Mouse (Mus musculus) limb, embryonic 11.5 days (tissue): ENCODE results near the gene Mymk. TPM values are rescaled to one million over a fixed set of nuclear protein-coding genes. Genes with fewer than 3 reads are reported as not detected.

ENCODE experiments used
- ATAC-seq: fragments of 200-750 bp; cut with Nextera tagmentation; 2 replicates; pipeline ENCODE4 v1.8.0; 2017; ENCODE audit warnings: low read depth; ENCODE audit not compliant: insufficient number of reproducible peaks, low FRiP score, low TSS enrichment
- DNase-seq: peaks from one replicate; pipeline ENCODE4 v3.0.0-alpha.2; 2015; ENCODE audit warnings: low spot score
- H3K27ac ChIP-seq: fragments of 300-500 bp; sonication (generic); replicated peaks from 2 replicates; pipeline ENCODE4 v1.5.1; 2014; ENCODE audit warnings: low read depth, mild to moderate bottlenecking, low read length
- H3K27me3 ChIP-seq: fragments of 300-500 bp; sonication (generic); 2 replicates; pipeline ENCODE4 v1.6.1; 2014; ENCODE audit warnings: mild to moderate bottlenecking, low read length, mixed read lengths; ENCODE audit not compliant: control insufficient read depth, insufficient read depth
- H3K36me3 ChIP-seq: fragments of 300-500 bp; sonication (generic); 2 replicates; pipeline ENCODE4 v1.6.1; 2014; ENCODE audit warnings: mild to moderate bottlenecking, low read length, moderate library complexity, mixed read lengths; ENCODE audit not compliant: control insufficient read depth, insufficient read depth
- H3K4me1 ChIP-seq: fragments of 300-500 bp; sonication (generic); 2 replicates; pipeline ENCODE4 v1.6.1; 2014; ENCODE audit warnings: low read length, mixed read lengths; ENCODE audit not compliant: control insufficient read depth, insufficient read depth
- H3K4me2 ChIP-seq: fragments of 300-500 bp; sonication (generic); 2 replicates; pipeline ENCODE4 v1.6.1; 2014; ENCODE audit warnings: low read depth, mild to moderate bottlenecking, moderate library complexity; ENCODE audit not compliant: severe bottlenecking
- H3K4me3 ChIP-seq: fragments of 300-500 bp; sonication (generic); 2 replicates; pipeline ENCODE4 v1.5.1; 2014; ENCODE audit warnings: low read depth, low read length
- H3K9ac ChIP-seq: fragments of 300-500 bp; sonication (generic); 2 replicates; pipeline ENCODE4 v1.6.1; 2014; ENCODE audit warnings: mild to moderate bottlenecking, low read length
- H3K9me3 ChIP-seq: fragments of 300-500 bp; sonication (generic); 2 replicates; pipeline ENCODE4 v1.6.1; 2016; ENCODE audit warnings: low read length; ENCODE audit not compliant: control insufficient read depth
- WGBS: fragments of 180-500 bp; shearing (Covaris S2); extraction: QIAGEN DNeasy Blood & Tissue Kit; methylation state at CpG from one replicate; pipeline ENCODE4 v1.1.7; 2014; 5-methylcytosine and 5-hydroxymethylcytosine counted together
- polyA plus RNA-seq: library from polyadenylated mRNA; unstranded; fragments of >200 nt; fragmentation: Nextera tagmentation; extraction: Ambion mirVana; gene quantifications from 2 replicates; pipeline ENCODE4 v1.2.1, GENCODE M21; 2014

Mymk gene
- polyA plus RNA-seq, 1 experiment from 2014 or later = 6.2 TPM

DNA sequence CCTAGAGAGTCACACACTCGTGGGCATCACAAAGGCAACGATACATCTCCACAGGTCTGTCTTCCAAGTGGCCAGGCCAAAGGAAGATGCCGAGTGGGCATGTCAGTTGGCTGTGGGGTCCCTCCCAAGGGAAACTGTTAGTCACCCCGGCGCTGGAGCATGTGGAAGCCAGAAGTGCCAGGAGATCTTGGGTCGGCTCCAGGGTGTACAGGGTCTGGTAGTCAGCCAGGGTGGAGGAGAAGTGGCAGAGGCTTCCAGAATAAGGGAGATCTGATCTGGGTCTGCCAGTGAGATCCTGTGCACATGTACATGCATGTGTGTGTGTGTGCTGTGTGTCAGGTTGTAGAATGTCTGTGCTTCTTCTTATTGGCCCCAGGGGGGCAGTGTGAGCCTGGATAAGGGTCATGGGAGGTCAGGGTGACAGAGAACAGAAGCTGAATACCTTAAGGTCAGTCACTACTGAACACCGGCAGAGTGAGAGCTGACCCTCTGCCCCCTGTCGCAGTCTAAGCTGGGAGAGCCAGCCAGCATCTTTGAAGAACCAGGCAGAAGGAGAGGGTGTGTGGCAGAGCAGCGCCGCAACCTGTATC, 5.8 kb upstream of the Mymk start:
- ATAC-seq = no peak
- no peak overlapping the region for H3K4me3 ChIP-seq
- H3K4me1 ChIP-seq = peaks cover 44% of the 10 kb centered on the region
- no peaks in the 10 kb centered on the region for H3K9me3 ChIP-seq
- H3K27me3 ChIP-seq = no peaks in the 10 kb centered on the region
- H3K36me3 ChIP-seq = no peaks in the 10 kb centered on the region
- no peak overlapping the region for H3K4me2 ChIP-seq
- no peak for DNase-seq
- H3K9ac ChIP-seq = no peak overlapping the region
- H3K27ac ChIP-seq = 0 out of 2 replicates have a peak overlapping the region, but pooled peaks have one; percentile 4
- WGBS = 62% methylated on average over 10 of the region's 10 CpGs

DNA sequence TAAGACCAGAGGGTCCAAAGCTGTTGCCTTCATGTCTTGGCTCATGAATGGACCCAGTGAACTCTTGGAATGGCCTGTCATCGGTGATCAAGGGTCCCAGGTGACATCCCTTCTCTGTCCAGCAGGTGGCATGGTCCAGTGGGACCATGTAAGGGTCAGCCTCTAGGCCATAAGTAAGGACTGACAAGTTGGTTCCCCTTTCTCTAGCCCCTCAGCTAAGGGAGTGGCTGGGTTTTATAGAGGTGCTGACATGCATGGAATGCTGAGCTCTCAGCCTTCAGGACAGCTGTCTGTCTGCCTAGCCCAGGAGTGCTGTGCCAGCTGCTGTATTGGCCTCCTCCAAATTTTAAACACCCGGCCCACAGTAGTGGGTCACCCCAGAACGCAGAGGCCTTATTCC, 3.5 kb upstream of the Mymk start:
- Histone ChIP-seq H3K27ac (no peak overlapping the region), H3K9ac (no peak overlapping the region), H3K36me3 (no peaks in the 10 kb centered on the region), H3K9me3 (no peaks in the 10 kb centered on the region), H3K4me1 (peaks cover 56% of the 10 kb centered on the region), H3K4me2 (no peak overlapping the region), H3K27me3 (no peaks in the 10 kb centered on the region), H3K4me3 (no peak overlapping the region)
- ATAC-seq (no peak), DNase-seq (peak; percentile 67)
- WGBS = 57% methylated on average over 3 of the region's 3 CpGs

DNA sequence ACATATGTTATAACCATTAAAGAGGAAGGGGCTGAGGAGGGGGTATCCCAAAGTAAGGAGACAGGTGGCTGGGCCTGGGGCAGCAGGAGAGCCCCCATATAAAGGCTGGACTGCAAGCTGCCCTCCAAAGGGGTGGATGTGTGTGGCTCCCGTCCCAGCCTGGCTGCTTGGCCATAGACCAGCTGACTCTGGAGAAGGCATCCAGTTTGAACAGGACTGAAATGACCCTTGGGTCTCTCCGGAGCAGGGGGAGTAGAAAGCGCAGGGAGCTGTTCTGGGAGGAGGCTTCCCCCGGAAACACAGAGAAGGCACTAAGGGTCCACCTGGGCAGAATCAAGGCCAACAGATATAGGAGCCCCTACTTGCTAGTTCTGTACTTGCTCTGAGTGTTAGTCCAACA, 2.8 kb upstream of the Mymk start:
- WGBS = 78% methylated on average over 4 of the region's 4 CpGs
- Histone ChIP-seq H3K4me1 (peaks cover 50% of the 10 kb centered on the region), H3K36me3 (no peaks in the 10 kb centered on the region), H3K27me3 (no peaks in the 10 kb centered on the region), H3K4me2 (no peak overlapping the region), H3K9ac (no peak overlapping the region), H3K4me3 (no peak overlapping the region), H3K27ac (no peak overlapping the region; the same call in 1 of the 2 replicates), H3K9me3 (no peaks in the 10 kb centered on the region)
- no peak for DNase-seq
- ATAC-seq = no peak

DNA sequence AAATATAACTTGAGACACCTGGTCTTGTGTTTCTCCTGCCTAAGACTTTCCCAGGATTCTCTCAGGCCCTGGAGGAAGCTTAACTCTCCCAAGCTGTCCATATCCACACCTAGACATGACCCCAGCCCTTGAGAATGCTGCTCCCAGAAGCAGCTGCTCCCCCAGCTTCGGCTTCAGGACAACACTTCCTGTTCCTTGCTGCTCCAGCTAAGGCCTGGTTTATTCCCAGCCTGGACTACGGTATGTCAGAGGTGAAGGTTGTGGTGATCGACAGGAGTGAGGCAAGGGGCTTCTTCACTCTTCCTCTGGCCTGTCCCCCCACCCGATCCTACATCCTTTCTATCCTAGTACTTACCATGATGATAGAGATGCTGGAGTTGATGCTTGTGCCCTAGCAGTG, 1.4 kb upstream of the Mymk start:
- Histone ChIP-seq H3K36me3 (no peaks in the 10 kb centered on the region), H3K4me1 (peaks cover 36% of the 10 kb centered on the region), H3K9me3 (no peaks in the 10 kb centered on the region), H3K27me3 (no peaks in the 10 kb centered on the region), H3K9ac (no peak overlapping the region), H3K4me3 (no peak overlapping the region), H3K27ac (peak overlapping the region; percentile 56), H3K4me2 (no peak overlapping the region)
- 77% methylated on average over 4 of the region's 4 CpGs for WGBS
- no peak for ATAC-seq
- no peak for DNase-seq

DNA sequence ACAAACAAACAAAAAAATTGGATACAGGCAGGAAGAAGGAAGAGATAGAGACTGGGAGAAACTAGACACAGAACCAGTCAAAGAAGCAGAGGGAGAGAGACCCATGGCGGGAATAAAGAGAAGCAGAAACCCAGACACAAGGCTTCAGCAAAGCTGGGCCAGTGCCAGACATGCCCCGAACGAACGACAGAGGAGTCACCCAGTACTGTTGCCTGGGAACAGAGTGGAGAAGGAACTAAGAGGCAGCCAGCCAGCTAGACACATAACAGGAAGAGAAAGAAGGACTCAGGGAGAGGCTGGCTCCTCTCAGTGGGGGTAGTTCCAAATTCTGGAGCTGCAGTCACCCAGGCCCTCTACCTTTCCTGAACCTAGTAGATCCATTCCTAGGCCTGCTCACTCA, 842 bp downstream of the Mymk start:
- Histone ChIP-seq H3K27me3 (no peaks in the 10 kb centered on the region), H3K4me3 (no peak overlapping the region), H3K9ac (no peak overlapping the region), H3K4me2 (no peak overlapping the region), H3K36me3 (no peaks in the 10 kb centered on the region), H3K9me3 (no peaks in the 10 kb centered on the region), H3K27ac (0 out of 2 replicates have a peak overlapping the region, but pooled peaks have one; percentile 30), H3K4me1 (peaks cover 28% of the 10 kb centered on the region)
- DNase-seq (no peak), ATAC-seq (no peak)
- WGBS = 62% methylated on average over 4 of the region's 4 CpGs

DNA sequence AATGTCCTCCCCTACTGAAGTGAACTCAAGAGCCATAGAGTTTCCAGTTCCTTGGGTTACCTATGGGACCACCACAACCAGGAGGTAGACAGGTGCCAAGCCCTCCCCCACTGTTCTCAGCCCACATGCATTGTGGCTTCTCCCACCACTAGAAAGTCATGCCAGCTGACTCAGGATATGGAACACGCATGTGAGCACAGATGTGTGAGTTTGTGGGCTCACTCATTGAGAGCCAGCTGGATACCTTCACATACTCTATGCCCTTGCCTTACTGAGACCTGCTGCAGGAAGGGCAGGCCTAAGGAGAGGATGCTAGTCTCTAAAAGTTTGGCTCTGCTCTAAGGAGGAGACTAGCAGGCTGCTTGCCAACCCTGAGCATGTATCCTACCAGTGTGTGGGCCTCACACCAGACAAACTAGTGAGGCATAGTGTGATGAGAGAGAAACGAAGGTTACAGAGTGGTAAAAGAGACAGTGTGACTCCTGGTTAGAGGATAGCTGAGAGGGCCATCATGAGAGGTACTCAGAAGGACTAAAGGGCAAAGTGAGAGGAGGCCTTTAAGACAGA, 1.6 kb downstream of the Mymk start:
- no peak overlapping the region for H3K4me2 ChIP-seq
- no peak overlapping the region for H3K27ac ChIP-seq
- ATAC-seq = no peak
- no peaks in the 10 kb centered on the region for H3K9me3 ChIP-seq
- H3K27me3 ChIP-seq = no peaks in the 10 kb centered on the region
- 80% methylated on average over 2 of the region's 2 CpGs for WGBS
- H3K4me1 ChIP-seq = peaks cover 21% of the 10 kb centered on the region
- no peak overlapping the region for H3K4me3 ChIP-seq
- no peaks in the 10 kb centered on the region for H3K36me3 ChIP-seq
- DNase-seq = no peak
- H3K9ac ChIP-seq = no peak overlapping the region

DNA sequence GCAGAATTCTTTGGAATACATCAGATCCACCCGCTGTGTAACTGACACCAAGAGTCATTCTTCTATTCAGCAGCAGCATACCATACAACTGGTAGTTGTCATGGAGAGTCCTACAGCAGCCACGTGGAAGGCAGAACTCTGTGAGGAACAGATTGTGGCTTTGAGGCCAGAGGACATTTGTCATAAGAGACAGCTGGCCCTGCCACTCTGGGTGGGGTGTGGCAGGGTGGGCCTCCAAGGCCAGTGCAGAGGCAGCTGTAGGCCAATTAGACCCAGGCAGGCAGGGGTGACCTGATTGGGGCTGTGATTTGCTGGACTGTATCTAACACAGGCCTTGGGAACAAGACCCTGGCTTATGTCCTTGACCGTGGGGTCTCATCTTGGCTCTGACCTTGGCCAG, 2.3 kb downstream of the Mymk start:
- ATAC-seq = no peak

DNA sequence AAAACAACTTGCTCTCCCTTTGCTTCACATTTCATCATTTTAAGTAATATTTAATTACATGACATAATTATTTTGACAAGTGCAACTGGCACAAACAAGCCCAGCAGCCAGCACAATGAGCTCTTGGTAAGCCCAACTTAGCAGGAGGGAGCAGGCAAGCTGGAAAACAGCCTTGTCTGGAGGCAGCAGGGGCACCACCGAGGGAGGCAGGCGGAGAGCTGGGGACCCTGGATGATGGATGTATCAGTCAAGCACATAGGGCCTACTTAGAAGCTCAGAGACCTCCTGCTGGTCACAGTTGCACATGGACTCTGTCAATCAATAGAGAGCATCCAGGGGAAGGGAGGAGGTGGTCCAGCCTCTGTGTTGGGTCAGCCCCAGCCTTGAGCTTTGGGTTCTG, 4.0 kb downstream of the Mymk start:
- Histone ChIP-seq H3K4me3 (no peak overlapping the region), H3K4me1 (peaks cover 14% of the 10 kb centered on the region), H3K36me3 (no peaks in the 10 kb centered on the region), H3K9ac (no peak overlapping the region), H3K27ac (no peak overlapping the region), H3K27me3 (no peaks in the 10 kb centered on the region), H3K9me3 (no peaks in the 10 kb centered on the region), H3K4me2 (no peak overlapping the region)
- 36% methylated on average over 2 of the region's 2 CpGs for WGBS
- DNase-seq (no peak), ATAC-seq (no peak)

More for the DNA sequence above, 2.3 kb downstream of the Mymk start:
- WGBS = 62% methylated on average over 3 of the region's 3 CpGs
- H3K4me3 ChIP-seq = no peak overlapping the region
- H3K9me3 ChIP-seq = no peaks in the 10 kb centered on the region
- no peaks in the 10 kb centered on the region for H3K27me3 ChIP-seq
- H3K27ac ChIP-seq = no peak overlapping the region
- H3K9ac ChIP-seq = no peak overlapping the region
- H3K4me2 ChIP-seq = no peak overlapping the region
- DNase-seq = no peak
- no peaks in the 10 kb centered on the region for H3K36me3 ChIP-seq
- peaks cover 21% of the 10 kb centered on the region for H3K4me1 ChIP-seq

DNA sequence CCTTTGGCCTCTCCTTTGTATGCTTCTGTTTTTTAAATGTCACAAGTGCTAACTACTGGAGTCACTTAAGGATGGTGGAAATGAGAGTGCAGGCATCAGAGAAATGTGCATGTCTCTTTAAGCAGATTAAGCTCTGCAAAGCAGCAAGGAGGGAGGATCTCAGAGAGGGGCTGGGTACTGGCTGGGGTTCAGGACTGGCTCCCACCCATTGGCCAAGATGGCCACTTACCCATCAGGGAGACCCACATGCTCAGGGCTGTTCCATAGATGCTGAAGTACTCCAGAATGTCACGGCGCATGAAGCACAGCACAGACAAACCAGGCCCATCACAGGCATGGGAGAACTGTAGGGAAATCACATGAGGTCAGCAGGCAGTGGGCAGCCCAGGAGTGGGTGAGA, 4.9 kb downstream of the Mymk start:
- Histone ChIP-seq H3K4me3 (no peak overlapping the region), H3K9me3 (no peaks in the 10 kb centered on the region), H3K4me1 (peaks cover 5% of the 10 kb centered on the region), H3K27ac (no peak overlapping the region), H3K9ac (no peak overlapping the region), H3K4me2 (no peak overlapping the region), H3K36me3 (no peaks in the 10 kb centered on the region), H3K27me3 (no peaks in the 10 kb centered on the region)
- whole genome bisulfite sequencing = 89% methylated on average over 2 of the region's 2 CpGs
- no peak for ATAC-seq
- no peak for DNase-seq
